Mouse (Mus musculus) erythroblast, embryonic 14.5 days (primary cell): ENCODE data around the gene Mllt11. TPM values are rescaled to one million over a fixed set of nuclear protein-coding genes. Genes with fewer than 3 reads are reported as not detected.

Experiments used
- H3K27me3 ChIP-seq: 2 replicates; pipeline ENCODE4 v1.6.1; 2012; ENCODE audit warnings: inconsistent platforms; ENCODE audit not compliant: control insufficient read depth
- H3K36me3 ChIP-seq: 2 replicates; pipeline ENCODE4 v1.6.1; 2012; ENCODE audit warnings: mild to moderate bottlenecking, inconsistent platforms; ENCODE audit not compliant: control insufficient read depth
- H3K4me1 ChIP-seq: 2 replicates; pipeline ENCODE4 v1.6.1; 2012; ENCODE audit warnings: inconsistent platforms; ENCODE audit not compliant: control insufficient read depth
- H3K4me3 ChIP-seq: replicated peaks from 2 replicates; pipeline ENCODE3; 2012; ENCODE audit warnings: moderate library complexity, mild to moderate bottlenecking, inconsistent platforms
- H3K9me3 ChIP-seq: 2 replicates; pipeline ENCODE4 v1.6.1; 2012; ENCODE audit warnings: low read length, inconsistent platforms, mixed read lengths; ENCODE audit not compliant: control insufficient read depth
- GATA1 ChIP-seq: IDR thresholded peaks from 2 replicates; pipeline ENCODE4 v1.6.1; 2012; ENCODE audit warnings: low read length, inconsistent platforms, mixed read lengths
- TAL1 ChIP-seq: IDR thresholded peaks from 3 replicates; pipeline ENCODE4 v1.6.1; 2012; ENCODE audit warnings: low read length, inconsistent platforms, mixed read lengths
- polyA plus RNA-seq: library from polyadenylated mRNA; stranded (reverse); fragments of >175 nt; gene quantifications from 2 replicates; pipeline ENCODE4 v1.2.3, GENCODE M21; 2012

Gene Mllt11
- polyA plus RNA-seq, 1 experiment, result 0.09 TPM

GRCm38 (mm10) chr3:95235386-95236301 lies 3.7 kb upstream of the Mllt11 start:
- Histone ChIP-seq H3K4me1 (peaks cover 32% of the 10 kb centered on the region), H3K9me3 (no peaks in the 10 kb centered on the region), H3K36me3 (peaks cover 78% of the 10 kb centered on the region), H3K27me3 (no peaks in the 10 kb centered on the region; the same call in 1 of the 2 replicates), H3K4me3 (no peak overlapping the region)
- TF ChIP-seq GATA1 (no peak), TAL1 (no peak)

GRCm38 (mm10) chr3:95233303-95233980 lies 1.5 kb upstream of the Mllt11 start:
- TF ChIP-seq GATA1, result no peak
- no peak for TF ChIP-seq TAL1
- H3K4me1 ChIP-seq, result peaks cover 51% of the 10 kb centered on the region
- H3K9me3 ChIP-seq, result no peaks in the 10 kb centered on the region
- H3K4me3 ChIP-seq, result no peak overlapping the region
- peaks cover 78% of the 10 kb centered on the region for H3K36me3 ChIP-seq
- no peaks in the 10 kb centered on the region for H3K27me3 ChIP-seq

GRCm38 (mm10) chr3:95232771-95233170 lies 800 bp upstream of the Mllt11 start:
- TF ChIP-seq TAL1, result no peak
- no peak for TF ChIP-seq GATA1
- Histone ChIP-seq H3K9me3 (no peaks in the 10 kb centered on the region), H3K4me3 (no peak overlapping the region), H3K36me3 (peaks cover 71% of the 10 kb centered on the region), H3K4me1 (peaks cover 57% of the 10 kb centered on the region), H3K27me3 (no peaks in the 10 kb centered on the region)

- no peak for TF ChIP-seq TAL1
- no peak for TF ChIP-seq GATA1
- Histone ChIP-seq H3K4me3 (peak overlapping the region; percentile 82), H3K4me1 (peaks cover 64% of the 10 kb centered on the region), H3K27me3 (no peaks in the 10 kb centered on the region), H3K9me3 (no peaks in the 10 kb centered on the region), H3K36me3 (peaks cover 55% of the 10 kb centered on the region)
Observed at GRCm38 (mm10) chr3:95230495-95231297, 1.3 kb downstream of the Mllt11 start.

GRCm38 (mm10) chr3:95229781-95230494 lies 2.0 kb downstream of the Mllt11 start:
- peaks cover 65% of the 10 kb centered on the region for H3K4me1 ChIP-seq

GRCm38 (mm10) chr3:95228894-95229780 lies 2.8 kb downstream of the Mllt11 start:
- no peak for TF ChIP-seq TAL1
- no peak for TF ChIP-seq GATA1
- Histone ChIP-seq H3K36me3 (peaks cover 44% of the 10 kb centered on the region), H3K4me1 (peaks cover 65% of the 10 kb centered on the region)

More at GRCm38 (mm10) chr3:95229781-95230494, 2.0 kb downstream of the Mllt11 start:
- peaks cover 50% of the 10 kb centered on the region for H3K36me3 ChIP-seq
- H3K4me3 ChIP-seq, result peak overlapping the region; percentile 82
- TF ChIP-seq TAL1 (no peak), GATA1 (no peak)
- no peaks in the 10 kb centered on the region for H3K27me3 ChIP-seq
- H3K9me3 ChIP-seq, result no peaks in the 10 kb centered on the region

GRCm38 (mm10) chr3:95228148-95228893 lies 3.6 kb downstream of the Mllt11 start, which contains the start of gene Cdc42se1:
Gene Cdc42se1, plus strand, starts transcription at chr3:95228732.
- no peak for TF ChIP-seq GATA1
- no peak for TF ChIP-seq TAL1
- Histone ChIP-seq H3K36me3 (peaks cover 37% of the 10 kb centered on the region), H3K4me3 (peak within 1 kb of the TSS; percentile 82)

More at GRCm38 (mm10) chr3:95228894-95229780, 2.8 kb downstream of the Mllt11 start:
- no peaks in the 10 kb centered on the region for H3K9me3 ChIP-seq
- H3K27me3 ChIP-seq, result no peaks in the 10 kb centered on the region
- peak overlapping the region; percentile 82 for H3K4me3 ChIP-seq

More at GRCm38 (mm10) chr3:95228148-95228893, 3.6 kb downstream of the Mllt11 start, which contains the start of gene Cdc42se1:
- no peaks in the 10 kb centered on the region for H3K27me3 ChIP-seq
- H3K4me1 ChIP-seq, result peaks cover 59% of the 10 kb centered on the region
- no peaks in the 10 kb centered on the region for H3K9me3 ChIP-seq
